In the genomic region with DNA sequence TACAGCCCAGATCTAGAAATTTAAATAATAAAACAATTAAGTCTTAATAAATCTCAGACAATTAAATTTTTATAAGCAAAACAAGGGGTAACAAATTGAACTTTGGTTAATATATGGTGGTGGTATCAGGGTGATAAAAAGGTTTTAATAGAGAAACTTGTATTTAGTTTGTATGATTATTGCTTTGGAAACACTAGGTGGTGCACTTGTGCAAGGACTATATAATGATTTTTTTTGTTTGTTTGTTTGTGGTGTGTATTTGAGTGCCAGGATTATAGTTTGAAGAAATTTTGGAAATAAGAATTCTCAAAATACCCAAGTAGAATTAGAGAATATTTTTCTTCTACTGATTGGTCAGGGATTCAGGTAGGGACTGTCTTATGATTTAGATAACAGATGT, we compare ENCODE assay signal across 17 mouse cellular contexts. TPM values are rescaled to one million over a fixed set of nuclear protein-coding genes. Genes with fewer than 3 reads are reported as not detected.
A peak's percentile ranks its signal among the peaks of the same experiment; 100 is the strongest.
DNase-seq lines count a peak whose midpoint lies in the region; ATAC-seq and TF ChIP-seq lines count a peak whose summit lies in the region.
"Had no signal": no experiment of that assay in that cellular context is flagged by ENCODE, and none has a peak within 500 bp of the region (broad histone marks: within the 10 kb centered on the region; RNA-seq: fewer than 3 reads in every experiment).

No protein-coding gene starts in this region.

- no peak for ATAC-seq in forebrain, postnatal 0 days
- no peak for ATAC-seq in forebrain, embryonic 13.5 days

- intact Hi-C loops in left cerebral cortex, adult 2 months (cut with DNase I): no loop called here
- intact Hi-C loops in left cerebral cortex, postnatal 25 days (cut with DNase I): no loop called here

- no peak overlapping the region for H3K4me3 ChIP-seq in forebrain, postnatal 0 days (ENCODE audit: low read depth, low read length)
- H3K4me3 ChIP-seq in forebrain, embryonic 13.5 days: no peak overlapping the region
- no peak overlapping the region for H3K4me3 ChIP-seq in left cerebral cortex, adult 2 months
- H3K4me3 ChIP-seq: limb, embryonic 15.5 days; lung, embryonic 15.5 days had no signal

- no peaks in the 10 kb centered on the region for H3K4me1 ChIP-seq in forebrain, postnatal 0 days (ENCODE audit: insufficient read depth)
- H3K4me1 ChIP-seq in forebrain, embryonic 13.5 days: no peaks in the 10 kb centered on the region
- H3K4me1 ChIP-seq: limb, embryonic 15.5 days; lung, embryonic 15.5 days had no signal

- H3K9ac ChIP-seq in forebrain, postnatal 0 days: no peak overlapping the region
- no peak overlapping the region for H3K9ac ChIP-seq in forebrain, embryonic 13.5 days
- H3K9ac ChIP-seq: limb, embryonic 15.5 days; lung, embryonic 15.5 days had no signal

- no peak overlapping the region for H3K4me2 ChIP-seq in forebrain, postnatal 0 days (ENCODE audit: low read depth)
- no peak overlapping the region for H3K4me2 ChIP-seq in forebrain, embryonic 13.5 days
- H3K4me2 ChIP-seq: limb, embryonic 15.5 days; lung, embryonic 15.5 days had no signal

- no peaks in the 10 kb centered on the region for H3K36me3 ChIP-seq in forebrain, postnatal 0 days (ENCODE audit: insufficient read depth)
- H3K36me3 ChIP-seq in forebrain, embryonic 13.5 days (ENCODE audit: poor library complexity, severe bottlenecking): no peaks in the 10 kb centered on the region
- H3K36me3 ChIP-seq: limb, embryonic 15.5 days; lung, embryonic 15.5 days had no signal

- peak; percentile 5 for DNase-seq in forebrain, postnatal 0 days
- DNase-seq in left cerebral cortex, adult 2 months (ENCODE audit: extremely low spot score in 1 of 2, low spot score in 2 of 2): no peak
- no peak for DNase-seq in left cerebral cortex, postnatal 25 days (ENCODE audit: low spot score in 2 of 2)
- DNase-seq in 416B (ENCODE audit: low read depth) (peak; percentile 22), adipocyte (ENCODE audit: low spot score) (peak; percentile 21)
- no peak for DNase-seq in urinary bladder, adult 2 months (ENCODE audit: low spot score)
- DNase-seq in cerebellum, adult 9-11 months: no peak
- DNase-seq: adrenal gland, adult 2 months; B cell, adult 2 months; cerebellum, postnatal 14 days; kidney, adult 18-20 months; kidney, postnatal 25 days; right cerebral cortex, postnatal 25 days; thymus, postnatal 25 days had no signal

- no peak overlapping the region for H3K27ac ChIP-seq in forebrain, postnatal 0 days (ENCODE audit: low read depth, low read length)
- no peak overlapping the region for H3K27ac ChIP-seq in forebrain, embryonic 13.5 days
- no peak overlapping the region for H3K27ac ChIP-seq in left cerebral cortex, adult 2 months
- H3K27ac ChIP-seq: limb, embryonic 15.5 days; lung, embryonic 15.5 days had no signal

- no peaks in the 10 kb centered on the region for H3K9me3 ChIP-seq in forebrain, postnatal 0 days (ENCODE audit: low read length)
- H3K9me3 ChIP-seq in forebrain, embryonic 13.5 days (replicated peaks): no peaks in the 10 kb centered on the region
- H3K9me3 ChIP-seq: limb, embryonic 15.5 days; lung, embryonic 15.5 days had no signal

- no peaks in the 10 kb centered on the region for H3K27me3 ChIP-seq in forebrain, postnatal 0 days (ENCODE audit: insufficient read depth, low read length)
- no peaks in the 10 kb centered on the region for H3K27me3 ChIP-seq in forebrain, embryonic 13.5 days
- H3K27me3 ChIP-seq: limb, embryonic 15.5 days; lung, embryonic 15.5 days had no signal

- TF ChIP-seq CTCF in forebrain, postnatal 0 days (IDR thresholded peaks at IDR 0.05; ENCODE audit: low read depth): 0 out of 2 replicates have a peak, but pooled peaks have one; percentile 38
- TF ChIP-seq CTCF in left cerebral cortex, adult 2 months (IDR thresholded peaks at IDR 0.05): peak; percentile 53

RNA-seq across cellular contexts. Expression of a gene that starts 43.7 kb away (rescaled TPM):
- total RNA-seq in forebrain, postnatal 0 days (2014; rRNA removed): 291 and 392 TPM in 2 replicates
- 557 and 565 TPM in 2 replicates for polyA plus RNA-seq in forebrain, postnatal 0 days (2015; fragmentation: Nextera tagmentation; extraction: Ambion mirVana)
- polyA plus RNA-seq in forebrain, embryonic 13.5 days (2015; fragmentation: Nextera tagmentation; extraction: Ambion mirVana): 454 and 496 TPM in 2 replicates
- 100 to 1,000 TPM; 780 to 844 TPM for total RNA-seq in left cerebral cortex, adult 2 months (2021)
- total RNA-seq in left cerebral cortex, postnatal 25 days (2021): 100 to 1,000 TPM; 893 to 909 TPM
- polyA plus RNA-seq in urinary bladder, adult 2 months (2012; rRNA removed): 260 and 285 TPM in 2 replicates

RNA-seq across cellular contexts. Expression of a gene that starts 43.9 kb away (rescaled TPM):
- total RNA-seq in forebrain, postnatal 0 days (2014; rRNA removed): 17.9 and 18.1 TPM in 2 replicates
- 7.0 and 12.0 TPM in 2 replicates for polyA plus RNA-seq in forebrain, postnatal 0 days (2015; fragmentation: Nextera tagmentation; extraction: Ambion mirVana)
- 10.9 and 13.8 TPM in 2 replicates for polyA plus RNA-seq in forebrain, embryonic 13.5 days (2015; fragmentation: Nextera tagmentation; extraction: Ambion mirVana)
- 10 to 100 TPM; 14.8 to 15.3 TPM for total RNA-seq in left cerebral cortex, adult 2 months (2021)
- total RNA-seq in left cerebral cortex, postnatal 25 days (2021): 10 to 100 TPM; 12.4 to 12.7 TPM
- 8.0 and 8.5 TPM in 2 replicates for polyA plus RNA-seq in urinary bladder, adult 2 months (2012; rRNA removed)

Comparison
In these comparisons a context has a peak if more than half of its experiments do, and no peak if none do; other contexts are left out.
1. DNase-seq: peak in forebrain, postnatal 0 days (single experiment), 416B (single experiment) and adipocyte (single experiment); none in left cerebral cortex, adult 2 months (0 of 2), left cerebral cortex, postnatal 25 days (0 of 2), urinary bladder, adult 2 months (single experiment) and cerebellum, adult 9-11 months (single experiment).